Mouse (Mus musculus) liver, adult 2 months (tissue): ENCODE results near the gene Eef1g.
A peak's percentile ranks its signal among the peaks of the same experiment; 100 is the strongest.

ENCODE experiments used
- CTCF ChIP-seq: fragments of 200-500 bp; IDR thresholded peaks from 2 replicates; pipeline ENCODE4 v1.5.1; 2011; ENCODE audit warnings: low read depth, low read length, control low read depth
- POLR2A ChIP-seq: fragments of 200-500 bp; IDR thresholded peaks from 2 replicates; pipeline ENCODE4 v1.6.1; 2011; ENCODE audit warnings: low read length, control low read depth; ENCODE audit not compliant: insufficient read depth; ENCODE audit errors: extremely low read depth

DNA sequence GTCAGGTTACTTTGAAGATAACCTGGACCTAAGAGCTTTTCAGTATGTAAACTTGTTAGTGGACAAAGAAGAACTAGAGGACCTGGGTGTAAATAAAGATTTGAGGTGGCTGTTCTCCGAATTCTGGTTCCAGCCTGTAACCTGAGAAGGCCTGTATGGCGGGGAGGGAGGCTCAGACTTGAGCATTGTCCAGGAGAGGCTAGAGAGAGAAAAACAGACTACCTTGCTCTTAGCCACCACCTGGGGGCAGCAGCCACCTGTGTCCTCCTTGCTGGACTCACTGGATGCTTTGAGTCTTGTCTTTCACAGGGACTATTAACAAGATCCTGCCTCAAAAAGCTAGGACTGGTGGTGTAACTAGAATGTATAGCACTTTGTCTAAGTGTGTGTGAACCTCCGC lies 9.7 kb downstream of the Eef1g start:
- TF ChIP-seq CTCF (peak; percentile 85), POLR2A (no peak)
